Mouse (Mus musculus): ENCODE data around the gene Tbca. TPM values are rescaled to one million over a fixed set of nuclear protein-coding genes. Genes with fewer than 3 reads are reported as not detected.

Tbca gene
- polyA plus RNA-seq, 1 experiment from 2014 or later = 274 TPM

DNA sequence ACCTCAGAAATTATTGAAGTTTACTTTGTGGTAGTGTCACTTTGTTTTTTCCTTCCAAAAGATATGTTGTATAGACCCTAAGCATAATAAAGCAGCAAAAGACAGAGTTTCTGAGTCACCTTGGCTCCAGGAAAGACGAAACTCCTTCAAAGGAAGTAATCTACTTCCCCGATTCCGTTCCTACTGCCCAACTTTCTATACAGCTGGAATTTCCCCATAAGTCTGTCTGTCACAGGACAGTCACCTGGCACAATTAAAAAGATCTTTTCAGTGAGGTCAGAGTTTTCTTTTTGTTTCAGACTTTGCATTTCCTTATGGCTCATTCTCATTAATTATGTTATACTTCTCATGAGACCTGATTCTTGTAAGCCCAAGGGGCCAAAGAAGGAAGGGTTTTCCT lies 25.1 kb downstream of the Tbca start:
- no peak for DNase-seq (ENCODE audit: low spot score)
- Histone ChIP-seq H3K27me3 (ENCODE audit: low read depth, poor library complexity, severe bottlenecking) (no peaks in the 10 kb centered on the region), H3K27ac (no peak overlapping the region), H3K4me3 (no peak overlapping the region), H3K4me1 (0 out of 2 replicates have a peak, but pooled peaks cover 5% of the 10 kb centered on the region), H3K36me3 (0 out of 2 replicates have a peak, but pooled peaks cover 3% of the 10 kb centered on the region), H3K9me3 (replicated peaks) (no peaks in the 10 kb centered on the region)
- WGBS = 71% methylated on average over 3 of the region's 3 CpGs

DNA sequence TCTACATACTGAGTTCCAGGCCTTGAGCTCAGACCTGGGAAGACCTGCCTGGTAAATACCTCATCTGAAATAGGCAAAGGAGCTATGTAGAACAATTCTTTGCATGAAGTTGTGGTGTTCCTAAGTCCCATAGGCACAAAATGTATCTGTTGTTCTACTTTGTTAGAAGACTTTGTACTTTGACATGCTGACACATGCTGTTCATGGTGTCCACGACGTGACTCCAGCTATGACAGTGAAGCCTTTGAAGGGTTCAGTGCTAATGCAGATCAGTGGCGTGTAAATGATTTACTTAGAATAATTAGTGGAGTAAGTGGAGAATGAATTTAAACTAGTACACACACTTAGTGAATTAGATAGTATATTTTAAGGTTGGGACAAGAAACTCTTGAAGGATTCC lies 31.8 kb downstream of the Tbca start:
- WGBS = 86% methylated on average over 3 of the region's 3 CpGs
- no peak overlapping the region for H3K27ac ChIP-seq
- no peak for DNase-seq (ENCODE audit: low spot score)

DNA sequence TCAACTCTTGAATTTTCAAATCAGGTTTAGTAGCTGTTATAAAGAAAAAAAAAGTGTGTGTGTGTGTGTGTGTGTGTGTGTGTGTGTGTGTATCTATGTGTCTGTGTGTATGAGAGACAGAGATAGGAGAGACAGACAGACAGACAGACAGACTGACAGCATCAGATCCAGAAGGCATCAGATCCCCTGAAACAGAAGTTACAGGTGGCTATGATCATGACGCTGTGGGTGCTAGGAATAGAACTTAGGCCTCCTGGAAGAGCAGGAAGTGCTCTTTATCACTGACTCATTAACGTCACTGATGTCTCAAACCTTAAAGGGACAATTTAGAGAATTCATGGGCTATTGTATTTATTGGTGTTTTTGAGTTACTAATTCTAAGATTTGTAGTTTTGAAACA lies 32.2 kb downstream of the Tbca start:
- H3K27me3 ChIP-seq (ENCODE audit: low read depth, poor library complexity, severe bottlenecking) = no peaks in the 10 kb centered on the region
- H3K4me3 ChIP-seq = no peak overlapping the region
- H3K36me3 ChIP-seq = peaks cover 13% of the 10 kb centered on the region
- H3K9me3 ChIP-seq (replicated peaks) = no peaks in the 10 kb centered on the region
- no peak overlapping the region for H3K27ac ChIP-seq
- no peaks in the 10 kb centered on the region for H3K4me1 ChIP-seq
- WGBS = 73% methylated on average over 2 of the region's 2 CpGs
- no peak for DNase-seq (ENCODE audit: low spot score)

More for the DNA sequence above, 31.8 kb downstream of the Tbca start:
- Histone ChIP-seq H3K27me3 (ENCODE audit: low read depth, poor library complexity, severe bottlenecking) (no peaks in the 10 kb centered on the region), H3K4me1 (no peaks in the 10 kb centered on the region), H3K36me3 (peaks cover 13% of the 10 kb centered on the region), H3K4me3 (no peak overlapping the region), H3K9me3 (replicated peaks) (no peaks in the 10 kb centered on the region)

DNA sequence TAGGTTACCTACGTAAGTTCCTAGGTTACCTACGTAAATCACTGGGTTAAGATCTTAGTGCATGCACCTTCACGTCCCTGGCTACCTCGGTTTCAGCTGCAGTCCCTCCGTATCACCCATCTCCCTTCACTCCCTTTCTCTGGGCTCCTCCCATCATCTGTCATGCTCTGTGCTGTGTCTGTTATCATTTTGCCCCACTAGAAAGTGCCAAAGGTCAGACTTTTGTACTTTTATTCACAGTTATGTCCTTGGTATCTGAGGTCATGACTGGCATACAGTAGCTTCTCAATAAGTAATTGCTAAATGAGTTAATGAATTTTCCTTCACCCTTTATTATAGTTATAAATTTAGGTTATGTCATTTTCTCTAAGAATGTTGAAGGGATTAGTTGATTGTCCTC lies 37.7 kb downstream of the Tbca start:
- 88% methylated on average over 5 of the region's 5 CpGs for WGBS
- Histone ChIP-seq H3K27me3 (ENCODE audit: low read depth, poor library complexity, severe bottlenecking) (no peaks in the 10 kb centered on the region), H3K27ac (no peak overlapping the region), H3K9me3 (replicated peaks) (no peaks in the 10 kb centered on the region), H3K4me3 (no peak overlapping the region), H3K4me1 (peaks cover 6% of the 10 kb centered on the region; the same call in 1 of the 2 replicates), H3K36me3 (peaks cover 13% of the 10 kb centered on the region)
- no peak for DNase-seq (ENCODE audit: low spot score)

DNA sequence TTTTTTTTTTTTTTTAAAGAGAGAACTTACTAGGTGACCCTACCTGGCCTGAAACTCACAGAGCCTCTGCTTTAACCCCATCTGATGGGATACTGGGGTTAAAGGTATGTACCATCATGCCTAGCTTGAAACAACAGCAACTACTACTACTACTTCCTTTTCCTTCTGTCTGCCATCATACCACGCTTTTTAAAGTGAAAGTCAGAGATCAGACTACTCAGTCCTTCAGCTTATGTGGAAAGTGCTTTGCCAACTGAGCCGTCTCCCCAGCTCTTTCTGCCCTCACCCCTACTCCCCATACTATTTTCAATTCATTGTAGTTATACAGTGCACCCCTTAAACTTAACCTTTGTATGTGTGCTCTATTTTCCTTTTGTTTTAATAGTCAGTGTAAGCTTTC lies 38.3 kb downstream of the Tbca start:
- H3K4me3 ChIP-seq = no peak overlapping the region
- H3K4me1 ChIP-seq = peaks cover 6% of the 10 kb centered on the region; the same call in 1 of the 2 replicates
- H3K27ac ChIP-seq = no peak overlapping the region
- H3K27me3 ChIP-seq (ENCODE audit: low read depth, poor library complexity, severe bottlenecking) = no peaks in the 10 kb centered on the region
- WGBS = 87% methylated on average over 2 of the region's 2 CpGs
- H3K36me3 ChIP-seq = peaks cover 16% of the 10 kb centered on the region
- no peaks in the 10 kb centered on the region for H3K9me3 ChIP-seq (replicated peaks)
- no peak for DNase-seq (ENCODE audit: low spot score)

DNA sequence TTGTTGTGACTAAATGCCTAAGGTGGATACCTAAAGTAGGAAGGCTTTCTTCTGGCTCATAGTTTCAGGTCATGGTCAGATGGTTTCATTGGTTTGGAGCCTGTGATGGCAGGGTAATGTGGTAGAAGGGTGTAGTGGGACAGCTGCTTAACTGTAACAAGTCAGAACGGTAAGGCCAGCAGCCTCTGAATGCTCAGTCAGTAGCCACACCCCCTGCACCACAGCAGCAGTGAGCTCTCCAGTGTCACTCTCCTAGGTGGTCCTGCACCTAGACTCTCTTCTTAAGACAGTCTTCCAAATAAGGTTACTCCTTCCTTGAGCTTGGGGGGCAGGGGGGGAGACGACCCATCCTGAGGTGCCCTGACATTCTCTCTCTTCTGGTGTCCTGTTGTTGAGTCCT lies 39.1 kb downstream of the Tbca start:
- WGBS = 65% methylated on average over 2 of the region's 2 CpGs
- H3K27me3 ChIP-seq (ENCODE audit: low read depth, poor library complexity, severe bottlenecking) = no peaks in the 10 kb centered on the region
- H3K4me3 ChIP-seq = no peak overlapping the region
- H3K36me3 ChIP-seq = peaks cover 25% of the 10 kb centered on the region
- H3K9me3 ChIP-seq (replicated peaks) = no peaks in the 10 kb centered on the region
- no peak overlapping the region for H3K27ac ChIP-seq
- peaks cover 6% of the 10 kb centered on the region; the same call in 1 of the 2 replicates for H3K4me1 ChIP-seq
- DNase-seq (ENCODE audit: low spot score) = no peak

DNA sequence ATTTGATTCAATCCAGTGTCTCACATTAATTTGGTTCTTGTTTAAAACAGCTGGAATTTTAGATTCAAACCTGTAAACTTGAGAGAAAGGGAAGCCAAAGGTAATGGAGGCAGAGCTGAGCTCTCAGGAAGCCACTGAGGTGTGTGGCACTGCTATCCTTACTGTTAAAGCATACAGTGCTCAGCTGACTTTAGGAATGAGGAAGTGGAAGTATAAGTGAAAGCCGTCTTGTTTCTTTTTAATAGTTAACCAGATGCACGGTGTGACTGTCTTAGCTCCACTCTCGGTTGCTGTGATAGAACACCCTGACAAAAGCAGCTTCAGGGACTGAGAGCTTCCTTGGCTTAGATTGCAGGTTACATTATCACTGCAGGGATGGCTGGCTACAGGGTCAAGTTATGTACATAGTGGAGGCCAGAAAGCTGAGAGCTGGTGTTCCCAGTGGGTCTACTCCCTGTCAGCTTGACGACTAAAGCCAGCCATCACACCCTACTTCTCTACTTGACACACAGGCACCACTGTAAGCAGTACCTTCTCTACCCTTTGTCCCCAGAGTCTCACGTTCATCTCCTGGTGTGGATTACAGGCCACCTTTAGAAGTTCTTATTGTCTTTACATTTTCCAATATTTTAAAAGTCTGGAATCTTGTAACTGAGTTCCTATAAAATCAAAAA lies 49.5 kb downstream of the Tbca start:
- Histone ChIP-seq H3K9me3 (replicated peaks) (no peaks in the 10 kb centered on the region), H3K36me3 (peaks cover 70% of the 10 kb centered on the region), H3K27me3 (ENCODE audit: low read depth, poor library complexity, severe bottlenecking) (no peaks in the 10 kb centered on the region), H3K27ac (no peak overlapping the region), H3K4me1 (no peaks in the 10 kb centered on the region), H3K4me3 (no peak overlapping the region)
- WGBS = 91% methylated on average over 5 of the region's 5 CpGs
- DNase-seq (ENCODE audit: low spot score) = no peak

DNA sequence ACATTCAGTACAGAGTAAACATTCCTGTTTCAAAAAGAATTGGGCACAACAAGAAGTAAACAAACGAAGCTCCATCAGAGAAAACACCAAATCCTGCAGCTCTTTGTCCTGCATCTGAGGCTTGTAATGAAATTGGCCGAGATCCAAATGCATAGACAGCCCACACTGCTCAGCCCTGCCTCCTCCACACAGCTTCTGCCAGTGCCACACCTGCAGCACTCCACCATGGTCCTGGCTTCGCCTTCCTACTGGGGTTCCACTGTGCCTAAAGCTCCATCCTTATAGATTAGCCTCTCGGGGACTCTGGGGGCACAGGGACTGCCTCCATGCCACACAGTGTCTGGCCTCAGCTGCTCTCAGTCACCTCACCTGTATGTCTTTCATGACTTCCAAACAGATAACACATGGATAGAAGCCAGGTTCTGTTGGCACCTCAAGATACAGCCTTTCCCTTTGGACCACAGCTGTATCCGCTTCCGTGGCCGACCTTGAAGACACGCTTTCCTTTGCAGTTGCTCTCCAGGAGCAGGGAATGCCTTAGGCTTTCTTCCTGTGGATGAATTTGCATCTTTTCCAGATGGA lies 50.1 kb downstream of the Tbca start:
- Histone ChIP-seq H3K36me3 (peaks cover 70% of the 10 kb centered on the region), H3K4me1 (no peaks in the 10 kb centered on the region), H3K4me3 (no peak overlapping the region), H3K27ac (no peak overlapping the region), H3K9me3 (replicated peaks) (no peaks in the 10 kb centered on the region), H3K27me3 (ENCODE audit: low read depth, poor library complexity, severe bottlenecking) (no peaks in the 10 kb centered on the region)
- WGBS = 96% methylated on average over 8 of the region's 8 CpGs
- DNase-seq (ENCODE audit: low spot score) = no peak

DNA sequence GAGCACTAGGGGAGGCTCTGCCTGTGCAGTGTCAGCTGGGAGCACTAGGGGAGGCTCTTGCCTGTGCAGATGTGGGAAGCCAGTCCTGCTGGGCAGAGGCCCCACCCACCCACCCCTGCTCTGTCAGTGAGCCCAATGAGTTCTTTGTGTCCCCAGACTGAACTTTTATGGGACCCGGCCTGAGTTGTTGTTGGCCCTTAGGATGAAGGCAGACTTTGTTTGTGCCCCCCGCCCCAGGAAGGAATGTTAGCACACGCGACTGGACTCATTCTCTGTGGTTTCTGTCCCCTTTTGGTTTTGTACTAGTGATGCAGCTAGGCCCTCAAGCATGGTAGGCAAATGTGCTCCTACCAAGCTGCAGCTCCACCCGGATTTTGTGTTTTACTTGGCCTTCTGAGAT lies 54.5 kb downstream of the Tbca start:
- Histone ChIP-seq H3K27me3 (ENCODE audit: low read depth, poor library complexity, severe bottlenecking) (no peaks in the 10 kb centered on the region), H3K27ac (no peak overlapping the region), H3K4me1 (no peaks in the 10 kb centered on the region), H3K9me3 (replicated peaks) (no peaks in the 10 kb centered on the region), H3K4me3 (no peak overlapping the region), H3K36me3 (peaks cover 47% of the 10 kb centered on the region)
- WGBS = 85% methylated on average over 5 of the region's 5 CpGs
- no peak for DNase-seq (ENCODE audit: low spot score)

DNA sequence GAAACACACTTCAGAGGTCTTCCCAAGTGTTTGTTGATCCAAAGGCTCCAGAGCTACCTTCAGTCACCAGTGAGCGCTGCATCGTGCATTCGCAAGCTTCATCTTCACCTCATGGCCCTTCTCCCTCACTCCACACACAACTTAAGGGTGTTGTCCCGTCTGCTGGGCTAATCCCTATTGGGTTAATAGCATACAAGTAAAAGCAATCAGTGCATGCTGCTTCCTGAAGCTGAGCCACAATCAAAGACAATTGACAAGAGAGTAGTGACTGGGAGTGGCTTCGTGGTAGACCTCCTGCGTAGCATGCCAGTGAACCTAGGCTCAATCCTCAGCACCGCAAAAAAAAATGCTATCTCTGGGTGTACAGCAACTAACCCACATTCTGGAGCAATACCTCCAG lies 59.2 kb downstream of the Tbca start:
- Histone ChIP-seq H3K9me3 (replicated peaks) (no peaks in the 10 kb centered on the region), H3K36me3 (peaks cover 17% of the 10 kb centered on the region), H3K4me3 (no peak overlapping the region), H3K4me1 (peaks cover 12% of the 10 kb centered on the region; the same call in 1 of the 2 replicates), H3K27ac (no peak overlapping the region), H3K27me3 (ENCODE audit: low read depth, poor library complexity, severe bottlenecking) (no peaks in the 10 kb centered on the region; the same call in 1 of the 2 replicates)
- 83% methylated on average over 7 of the region's 7 CpGs for WGBS
- no peak for DNase-seq (ENCODE audit: low spot score)

DNA sequence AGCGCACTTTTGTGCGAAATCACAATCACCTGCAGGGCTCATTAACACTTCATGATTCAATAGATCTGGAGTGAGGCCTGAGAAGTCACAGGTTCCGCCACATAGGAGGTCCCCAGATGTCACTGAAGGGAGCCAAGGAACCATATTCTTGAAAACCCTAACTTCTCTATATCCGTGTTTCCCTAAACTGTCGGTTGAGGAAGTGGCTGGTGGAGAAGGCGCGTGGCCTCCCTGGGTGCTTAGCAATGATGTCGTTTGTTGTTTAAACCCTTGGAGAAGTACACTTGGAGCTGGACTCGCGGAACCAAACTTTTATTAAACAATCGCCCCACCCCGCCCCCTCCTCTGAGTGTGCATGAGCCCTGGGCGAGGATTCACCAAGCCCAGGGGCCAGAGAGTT lies 60.6 kb downstream of the Tbca start:
- 67% methylated on average over 13 of the region's 13 CpGs for WGBS
- Histone ChIP-seq H3K9me3 (replicated peaks) (no peaks in the 10 kb centered on the region), H3K27me3 (ENCODE audit: low read depth, poor library complexity, severe bottlenecking) (peaks cover 7% of the 10 kb centered on the region; the same call in 1 of the 2 replicates), H3K36me3 (peaks cover 2% of the 10 kb centered on the region), H3K4me3 (no peak overlapping the region), H3K4me1 (peaks cover 12% of the 10 kb centered on the region; the same call in 1 of the 2 replicates), H3K27ac (no peak overlapping the region)
- no peak for DNase-seq (ENCODE audit: low spot score)

DNA sequence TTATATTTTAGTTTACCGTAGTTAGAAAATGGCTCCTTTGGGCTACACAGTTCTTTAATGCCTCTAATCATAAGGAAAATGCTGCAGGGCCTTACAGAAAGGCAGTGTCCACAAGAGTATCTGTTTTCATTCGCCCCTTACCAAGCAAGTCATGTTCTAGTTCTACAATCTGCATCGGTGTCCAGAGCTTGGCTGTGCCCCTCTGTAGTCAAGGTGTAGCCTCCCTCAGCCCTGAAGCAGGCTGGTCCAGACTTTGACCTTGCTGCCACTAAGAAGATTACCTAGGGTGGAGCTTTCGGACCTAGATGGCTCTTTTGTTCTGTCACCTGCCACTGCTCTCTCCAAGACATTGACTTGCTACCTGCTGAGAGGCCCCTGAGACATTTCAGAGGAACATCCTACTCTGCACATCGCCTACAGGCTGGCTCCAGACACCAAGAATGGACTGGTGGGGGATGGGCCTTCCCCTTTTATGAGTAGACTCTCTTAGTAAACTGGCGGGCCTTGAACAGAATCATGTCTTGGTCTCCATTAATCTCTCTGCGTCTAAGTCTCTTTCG lies 69.4 kb downstream of the Tbca start:
- Histone ChIP-seq H3K9me3 (replicated peaks) (no peaks in the 10 kb centered on the region), H3K27me3 (ENCODE audit: low read depth, poor library complexity, severe bottlenecking) (peaks cover 38% of the 10 kb centered on the region), H3K4me1 (peaks cover 7% of the 10 kb centered on the region), H3K4me3 (no peak overlapping the region), H3K27ac (no peak overlapping the region), H3K36me3 (no peaks in the 10 kb centered on the region)
- no peak for DNase-seq (ENCODE audit: low spot score)
- 73% methylated on average over 8 of the region's 8 CpGs for WGBS

DNA sequence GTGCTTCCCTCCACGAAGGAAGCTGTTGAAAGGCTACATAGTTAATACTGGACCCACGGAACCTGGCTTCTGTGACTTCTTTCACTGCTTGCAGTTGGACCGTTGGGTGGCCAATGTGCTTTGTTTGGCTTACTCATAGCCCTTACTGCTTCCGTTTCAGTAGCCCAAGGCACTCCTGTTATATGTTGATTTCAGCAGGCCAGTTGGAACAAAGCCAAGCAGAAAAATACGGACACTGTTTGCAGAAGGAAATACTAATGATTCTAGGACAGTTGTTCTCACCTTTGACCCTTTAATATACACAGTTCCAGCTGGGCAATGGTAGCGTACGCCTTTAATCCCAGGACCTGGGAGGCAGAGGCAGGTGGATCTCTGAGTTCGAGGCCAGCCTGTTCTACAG lies 70.5 kb downstream of the Tbca start:
- no peaks in the 10 kb centered on the region for H3K9me3 ChIP-seq (replicated peaks)
- 85% methylated on average over 8 of the region's 8 CpGs for WGBS

More for the DNA sequence above, 70.5 kb downstream of the Tbca start:
- peaks cover 7% of the 10 kb centered on the region for H3K4me1 ChIP-seq
- H3K36me3 ChIP-seq = no peaks in the 10 kb centered on the region
- no peak for DNase-seq (ENCODE audit: low spot score)
- H3K27ac ChIP-seq = no peak overlapping the region
- H3K27me3 ChIP-seq (ENCODE audit: low read depth, poor library complexity, severe bottlenecking) = peaks cover 44% of the 10 kb centered on the region
- H3K4me3 ChIP-seq = no peak overlapping the region

Data from limb, embryonic 10.5 days (tissue).